Mouse (Mus musculus): ENCODE data around the gene Tmem30b. TPM values are rescaled to one million over a fixed set of nuclear protein-coding genes. Genes with fewer than 3 reads are reported as not detected.
A peak's percentile ranks its signal among the peaks of the same experiment; 100 is the strongest.
"Not testable (repeated sequence)": the region's sequence is repeated elsewhere in the genome, so short reads cannot be mapped to it uniquely, and the experiment has no call there.

The Tmem30b gene
- polyA plus RNA-seq, 1 experiment from 2014 or later = 0.21 TPM

DNA sequence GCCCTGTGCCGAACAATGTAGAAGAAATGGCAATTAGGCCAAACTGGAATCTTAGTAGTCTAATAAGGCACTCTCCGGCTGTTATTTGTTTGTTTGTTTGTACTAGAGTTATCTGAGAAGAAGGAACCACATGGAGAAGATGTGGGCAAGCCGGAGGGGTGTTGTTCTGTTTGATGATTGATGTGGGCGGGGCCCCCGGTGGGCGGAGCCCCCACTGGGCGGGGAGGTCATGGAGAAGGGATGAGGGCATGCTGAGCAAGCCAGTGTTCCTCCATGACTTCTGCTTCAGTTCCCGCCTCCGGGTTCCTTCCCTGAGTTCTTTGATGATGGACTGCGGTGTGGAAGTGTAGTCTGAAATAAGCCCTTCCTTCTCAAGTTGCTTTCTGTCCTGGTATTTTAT, 1.5 kb upstream of the Tmem30b start:
- no peaks in the 10 kb centered on the region for H3K9me3 ChIP-seq (replicated peaks)
- 43% methylated on average over 10 of the region's 10 CpGs for WGBS
- ATAC-seq = no peak

DNA sequence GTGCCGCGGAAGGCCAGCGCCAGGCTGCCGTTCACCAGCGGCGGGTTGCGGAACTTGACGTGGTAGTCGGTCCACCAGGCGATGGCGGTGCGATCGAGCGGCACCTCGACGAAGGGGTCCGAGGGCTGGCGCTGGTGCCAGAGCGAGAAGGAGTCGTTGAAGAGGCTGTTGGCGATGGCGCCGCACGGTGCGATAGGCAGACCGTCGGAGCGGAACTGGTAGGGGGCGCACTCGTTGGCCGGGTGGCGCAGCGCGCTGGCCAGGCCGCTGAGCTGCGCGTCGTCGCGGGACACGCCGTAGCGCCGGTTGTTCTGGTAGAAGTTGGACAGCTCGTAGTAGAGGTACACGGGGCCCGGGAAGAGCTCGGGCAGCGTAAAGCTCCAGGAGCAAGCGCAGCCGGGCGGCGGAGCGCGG, 513 bp downstream of the Tmem30b start:
- Histone ChIP-seq H3K4me3 (peak overlapping the region; percentile 39), H3K4me2 (peak overlapping the region; percentile 62), H3K36me3 (ENCODE audit: poor library complexity, severe bottlenecking) (no peaks in the 10 kb centered on the region), H3K27ac (no peak overlapping the region), H3K9me3 (replicated peaks) (no peaks in the 10 kb centered on the region), H3K4me1 (peaks cover 16% of the 10 kb centered on the region), H3K27me3 (peaks cover 93% of the 10 kb centered on the region), H3K9ac (peak overlapping the region; percentile 40; the same call in 1 of the 2 replicates)
- 2% methylated on average over 55 of the region's 55 CpGs for WGBS
- ATAC-seq = peak; percentile 62

More for the DNA sequence above, 1.5 kb upstream of the Tmem30b start:
- Histone ChIP-seq H3K4me1 (peaks cover 16% of the 10 kb centered on the region), H3K36me3 (ENCODE audit: poor library complexity, severe bottlenecking) (no peaks in the 10 kb centered on the region), H3K4me3 (no peak overlapping the region), H3K4me2 (no peak overlapping the region), H3K27me3 (peaks cover 84% of the 10 kb centered on the region), H3K9ac (no peak overlapping the region), H3K27ac (no peak overlapping the region)

DNA sequence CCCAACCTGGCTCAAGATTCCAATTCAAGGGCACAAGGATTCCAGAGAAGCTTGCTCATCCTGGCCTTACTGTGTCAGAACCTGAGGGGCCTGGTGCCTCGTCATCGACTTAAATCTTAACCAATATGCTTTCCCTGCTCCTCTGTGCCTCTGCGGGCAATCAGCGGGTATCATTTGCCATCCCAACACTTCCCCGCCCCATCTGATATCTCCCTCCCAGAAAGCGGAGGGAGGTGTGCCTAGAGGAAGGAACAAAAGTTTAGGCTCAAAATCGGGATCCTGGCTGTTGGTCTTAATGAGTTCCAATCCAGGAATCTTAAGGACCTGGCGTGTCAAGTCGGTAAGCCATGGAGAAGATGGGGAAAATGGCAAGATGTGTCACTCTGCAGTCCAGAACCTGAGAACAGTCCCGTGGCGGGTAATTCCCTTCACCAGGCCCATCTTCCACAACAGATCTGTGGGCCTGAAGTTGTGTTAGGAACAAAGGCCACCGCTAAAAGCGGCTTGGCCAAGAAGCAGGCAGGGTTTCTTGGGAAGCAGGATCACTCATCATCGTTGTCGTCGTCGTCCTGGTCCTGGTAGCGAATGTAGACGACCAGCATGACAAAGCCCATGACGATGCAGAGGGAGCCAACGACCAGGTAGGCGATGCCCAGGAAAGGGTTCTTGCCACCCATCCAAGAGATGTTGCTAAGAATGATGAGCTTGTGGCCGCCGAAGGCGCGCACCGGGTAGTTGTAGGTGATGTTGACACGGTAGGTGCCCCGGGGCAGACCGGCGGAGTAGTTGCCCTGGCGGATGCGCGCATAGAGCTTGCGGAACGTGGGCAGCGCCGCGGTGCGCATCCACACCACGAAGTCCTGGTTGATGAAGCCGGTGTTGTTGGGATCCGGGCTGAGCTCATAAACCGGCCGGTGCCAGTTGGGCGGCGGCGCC, 1.2 kb downstream of the Tmem30b start:
- H3K4me3 ChIP-seq = peak overlapping the region; percentile 39
- H3K9me3 ChIP-seq (replicated peaks) = no peaks in the 10 kb centered on the region
- no peak overlapping the region for H3K27ac ChIP-seq
- peak overlapping the region; percentile 62 for H3K4me2 ChIP-seq
- H3K36me3 ChIP-seq (ENCODE audit: poor library complexity, severe bottlenecking) = no peaks in the 10 kb centered on the region
- H3K9ac ChIP-seq = 0 out of 2 replicates have a peak overlapping the region, but pooled peaks have one; percentile 40
- H3K27me3 ChIP-seq = peaks cover 92% of the 10 kb centered on the region
- WGBS = 14% methylated on average over 48 of the region's 48 CpGs
- peak; percentile 41 for ATAC-seq
- peaks cover 16% of the 10 kb centered on the region for H3K4me1 ChIP-seq

DNA sequence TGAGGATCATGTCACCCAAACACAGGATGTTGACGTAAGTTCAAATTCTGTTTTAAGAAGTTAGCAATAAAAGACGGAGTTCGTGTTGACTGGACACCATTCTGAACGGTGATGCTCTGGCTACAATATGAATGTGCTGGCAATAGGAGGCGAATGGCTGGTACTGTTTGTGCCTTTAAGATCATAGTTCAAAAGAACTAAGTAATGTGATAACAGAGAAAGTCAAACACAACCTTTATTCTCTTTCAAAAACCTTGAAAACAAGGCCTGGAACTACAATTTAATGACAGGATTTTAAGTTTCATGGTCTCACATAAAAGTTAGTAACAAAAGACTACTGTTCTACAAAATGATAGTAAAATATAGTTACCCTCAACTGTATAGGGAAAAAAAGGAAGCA, 3.0 kb downstream of the Tmem30b start:
- Histone ChIP-seq H3K27me3 (peaks cover 78% of the 10 kb centered on the region), H3K27ac (no peak overlapping the region), H3K4me1 (peaks cover 16% of the 10 kb centered on the region), H3K9ac (no peak overlapping the region), H3K9me3 (replicated peaks) (no peaks in the 10 kb centered on the region), H3K4me3 (no peak overlapping the region), H3K36me3 (ENCODE audit: poor library complexity, severe bottlenecking) (no peaks in the 10 kb centered on the region), H3K4me2 (no peak overlapping the region)
- WGBS = 89% methylated on average over 5 of the region's 5 CpGs
- no peak for ATAC-seq

DNA sequence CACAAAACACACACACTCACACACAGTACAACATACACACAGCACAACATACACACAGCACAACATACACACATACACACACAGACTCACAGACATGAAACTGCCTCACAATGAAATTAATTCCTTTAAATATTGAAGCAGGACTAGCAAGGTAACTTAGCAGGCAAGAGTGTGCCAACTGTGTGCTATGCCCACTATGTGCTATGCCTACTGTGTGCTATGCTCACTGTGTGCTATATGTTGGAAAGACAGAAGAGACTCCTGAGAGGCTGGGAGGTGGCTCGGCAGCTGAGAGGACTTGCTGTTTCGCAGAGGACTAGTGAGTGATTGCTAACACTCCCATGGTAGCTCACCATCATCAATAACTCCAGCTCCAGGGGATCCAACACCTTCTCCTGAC, 5.8 kb downstream of the Tmem30b start:
- ATAC-seq = no peak
- Histone ChIP-seq H3K4me3 (no peak overlapping the region), H3K9ac (no peak overlapping the region), H3K4me2 (no peak overlapping the region), H3K4me1 (peaks cover 5% of the 10 kb centered on the region), H3K9me3 (replicated peaks) (no peaks in the 10 kb centered on the region), H3K27me3 (peaks cover 50% of the 10 kb centered on the region), H3K27ac (no peak overlapping the region), H3K36me3 (ENCODE audit: poor library complexity, severe bottlenecking) (no peaks in the 10 kb centered on the region)
- WGBS = 85% methylated on average over 2 of the region's 2 CpGs

DNA sequence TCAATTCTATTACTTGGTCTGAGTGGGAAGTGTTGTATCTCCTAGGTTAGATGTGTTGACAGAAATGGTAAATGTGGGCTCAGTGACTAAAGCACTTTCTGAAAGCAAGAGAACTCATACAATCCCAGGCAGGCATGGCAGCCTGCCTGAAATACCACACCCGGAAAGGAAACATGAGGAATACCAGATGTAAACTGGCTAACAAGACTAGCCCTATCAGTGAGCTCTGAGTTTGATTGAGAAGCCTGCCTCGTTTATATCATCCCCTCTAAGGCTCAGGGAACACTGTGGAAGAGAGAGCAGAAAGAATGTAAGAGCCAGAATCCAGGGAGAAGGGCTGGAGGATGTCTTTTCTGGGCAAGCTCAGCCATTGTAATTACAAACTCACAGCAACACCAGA, 7.0 kb downstream of the Tmem30b start:
- 40% methylated on average over 2 of the region's 2 CpGs for WGBS
- H3K4me1 ChIP-seq = no peaks in the 10 kb centered on the region
- H3K4me2 ChIP-seq = no peak overlapping the region
- peaks cover 38% of the 10 kb centered on the region for H3K27me3 ChIP-seq
- H3K4me3 ChIP-seq = no peak overlapping the region
- H3K9ac ChIP-seq = no peak overlapping the region
- no peaks in the 10 kb centered on the region for H3K36me3 ChIP-seq (ENCODE audit: poor library complexity, severe bottlenecking)
- H3K9me3 ChIP-seq (replicated peaks) = no peaks in the 10 kb centered on the region
- ATAC-seq = no peak
- H3K27ac ChIP-seq = no peak overlapping the region

DNA sequence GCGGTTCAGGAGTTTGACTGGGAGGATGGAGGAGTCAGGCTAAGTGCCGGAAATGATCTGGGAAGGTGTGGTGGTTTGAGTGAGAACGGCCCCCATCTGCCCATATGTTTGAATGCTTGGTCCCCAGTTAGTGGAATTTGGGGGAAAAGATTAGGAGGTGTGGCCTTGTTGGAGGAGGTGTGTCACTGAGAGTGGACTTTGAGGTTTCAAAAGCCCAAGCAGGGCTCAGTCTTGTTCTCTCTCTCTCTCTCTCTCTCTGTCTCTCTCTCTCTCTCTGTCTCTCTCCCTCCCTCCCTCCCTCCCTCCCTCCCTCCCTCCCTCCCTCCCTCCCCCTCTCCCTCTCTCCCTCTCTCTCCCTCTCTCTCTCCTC, 8.1 kb downstream of the Tmem30b start:
- peaks cover 29% of the 10 kb centered on the region for H3K27me3 ChIP-seq
- not testable (repeated sequence) for H3K4me1 ChIP-seq; H3K9me3 ChIP-seq (replicated peaks); H3K27ac ChIP-seq; H3K9ac ChIP-seq; ATAC-seq; H3K4me3 ChIP-seq; H3K36me3 ChIP-seq (ENCODE audit: poor library complexity, severe bottlenecking)
- peak overlapping the region; percentile 10; the same call in 1 of the 2 replicates for H3K4me2 ChIP-seq
- 56% methylated on average over 3 of the region's 3 CpGs for WGBS

DNA sequence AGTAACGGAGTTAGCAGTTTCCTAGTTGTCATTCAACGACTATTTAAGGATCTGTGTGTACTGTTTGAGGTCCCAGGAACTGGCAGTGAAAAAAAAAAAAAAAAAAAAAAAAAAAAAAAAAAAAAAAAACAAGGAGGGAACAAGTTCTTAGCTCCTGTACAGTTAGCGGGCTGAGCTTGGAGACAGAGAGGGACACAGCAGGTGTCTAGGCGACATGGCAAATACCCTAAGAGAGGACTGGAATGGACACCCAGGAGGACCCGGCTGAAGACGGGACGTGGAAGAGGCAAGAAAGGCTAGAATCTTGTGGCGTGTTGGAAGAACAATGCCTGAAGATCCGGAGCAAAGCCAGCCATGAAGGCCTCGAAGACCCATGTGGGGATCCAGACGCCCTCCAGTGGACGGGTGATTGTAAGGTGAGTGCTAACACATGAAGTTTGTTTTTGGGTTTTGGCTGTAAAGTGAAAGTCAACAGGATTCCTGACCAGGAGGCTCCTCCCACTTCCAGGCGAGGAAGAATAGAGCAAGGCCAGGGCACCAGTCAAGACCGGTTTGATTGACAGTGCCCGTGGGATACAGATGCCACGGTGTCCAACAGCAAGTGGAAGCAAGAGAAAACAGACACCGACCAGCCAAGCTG, 8.6 kb downstream of the Tmem30b start:
- Histone ChIP-seq H3K9me3 (replicated peaks) (no peaks in the 10 kb centered on the region), H3K27me3 (peaks cover 24% of the 10 kb centered on the region), H3K4me2 (peak overlapping the region; percentile 10; the same call in 1 of the 2 replicates), H3K27ac (no peak overlapping the region), H3K4me1 (no peaks in the 10 kb centered on the region), H3K9ac (no peak overlapping the region), H3K4me3 (no peak overlapping the region), H3K36me3 (ENCODE audit: poor library complexity, severe bottlenecking) (no peaks in the 10 kb centered on the region)
- no peak for ATAC-seq
- WGBS = 28% methylated on average over 17 of the region's 17 CpGs

DNA sequence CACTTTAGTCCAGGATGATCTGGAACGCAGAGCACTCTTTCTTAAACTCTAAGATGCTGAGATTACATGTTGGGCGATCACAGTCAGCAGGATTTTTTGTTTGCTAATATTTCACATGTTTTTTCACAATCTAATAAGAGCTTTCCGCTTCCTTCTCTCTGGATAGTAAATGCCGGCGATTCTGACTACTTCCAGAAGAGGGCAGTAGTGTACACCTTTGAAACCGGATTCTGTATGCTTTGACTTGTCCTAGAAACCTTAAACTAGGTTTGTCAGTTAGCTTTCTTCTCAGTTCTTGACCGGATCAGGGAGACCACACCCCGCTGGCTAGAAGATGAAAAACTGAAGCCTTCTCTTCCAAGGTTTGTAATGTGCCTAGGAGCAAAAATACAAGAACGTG, 11.6 kb downstream of the Tmem30b start:
- no peak overlapping the region for H3K4me3 ChIP-seq
- no peak for ATAC-seq
- H3K27me3 ChIP-seq = 0 out of 2 replicates have a peak, but pooled peaks cover 4% of the 10 kb centered on the region
- no peaks in the 10 kb centered on the region for H3K36me3 ChIP-seq (ENCODE audit: poor library complexity, severe bottlenecking)
- no peak overlapping the region for H3K9ac ChIP-seq
- H3K4me2 ChIP-seq = no peak overlapping the region
- H3K9me3 ChIP-seq (replicated peaks) = no peaks in the 10 kb centered on the region
- H3K27ac ChIP-seq = no peak overlapping the region
- 13% methylated on average over 9 of the region's 9 CpGs for WGBS
- no peaks in the 10 kb centered on the region for H3K4me1 ChIP-seq

DNA sequence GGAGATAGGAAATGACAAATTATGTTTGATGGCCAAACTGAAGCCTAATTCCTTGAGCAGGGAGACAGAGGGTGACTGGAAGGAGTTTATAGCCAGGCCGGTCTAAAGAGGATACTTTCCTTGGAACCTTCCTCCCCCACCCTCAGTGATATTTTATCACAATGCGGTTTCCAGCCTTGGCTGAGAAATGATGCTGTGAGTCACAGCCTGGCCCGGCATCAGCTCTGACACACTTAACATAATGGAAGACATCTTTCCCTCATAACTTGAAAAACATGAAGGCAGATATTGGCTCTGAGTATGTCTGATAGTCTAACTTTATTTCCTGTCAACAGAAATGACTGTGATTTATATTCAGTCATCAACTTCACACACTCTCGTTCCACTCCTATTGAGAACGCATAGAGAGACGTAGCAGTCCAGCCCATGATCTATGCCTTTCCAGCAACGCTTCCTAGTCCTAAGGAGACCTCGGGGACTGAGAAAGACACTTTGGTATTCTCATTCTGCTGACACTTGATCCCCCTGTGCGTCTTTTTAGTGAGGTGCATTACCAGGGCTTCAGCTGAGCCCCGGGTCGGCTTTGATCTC, 14.2 kb downstream of the Tmem30b start:
- H3K9me3 ChIP-seq (replicated peaks) = no peaks in the 10 kb centered on the region
- ATAC-seq = no peak
- no peaks in the 10 kb centered on the region for H3K4me1 ChIP-seq
- no peak overlapping the region for H3K4me3 ChIP-seq
- H3K9ac ChIP-seq = no peak overlapping the region
- no peaks in the 10 kb centered on the region for H3K36me3 ChIP-seq (ENCODE audit: poor library complexity, severe bottlenecking)
- H3K4me2 ChIP-seq = no peak overlapping the region
- H3K27me3 ChIP-seq = no peaks in the 10 kb centered on the region
- no peak overlapping the region for H3K27ac ChIP-seq
- whole genome bisulfite sequencing = 89% methylated on average over 11 of the region's 11 CpGs

DNA sequence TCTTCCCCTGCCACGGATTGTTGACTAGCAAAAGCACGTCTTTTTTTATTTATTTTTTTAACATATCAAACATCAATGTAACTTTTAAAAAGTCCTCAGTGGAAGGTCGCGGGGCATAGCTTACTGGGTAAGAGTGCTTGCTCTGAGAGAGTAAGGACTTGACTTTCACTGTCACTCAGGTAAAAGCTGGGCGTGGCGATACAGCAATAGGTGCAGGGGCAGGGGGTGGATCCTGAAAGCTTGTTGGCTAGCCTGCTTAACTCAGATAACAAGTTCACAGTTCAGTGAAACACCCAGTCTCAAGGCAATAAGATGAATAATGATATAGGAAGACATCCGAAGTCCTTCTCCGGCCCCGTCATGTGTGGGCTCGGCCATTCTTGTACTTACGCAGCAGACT, 16.6 kb downstream of the Tmem30b start:
- Histone ChIP-seq H3K4me3 (no peak overlapping the region), H3K36me3 (ENCODE audit: poor library complexity, severe bottlenecking) (no peaks in the 10 kb centered on the region), H3K4me2 (no peak overlapping the region), H3K27ac (no peak overlapping the region), H3K9me3 (replicated peaks) (no peaks in the 10 kb centered on the region), H3K4me1 (0 out of 2 replicates have a peak, but pooled peaks cover 5% of the 10 kb centered on the region), H3K9ac (no peak overlapping the region), H3K27me3 (no peaks in the 10 kb centered on the region)
- 93% methylated on average over 11 of the region's 11 CpGs for WGBS
- no peak for ATAC-seq

DNA sequence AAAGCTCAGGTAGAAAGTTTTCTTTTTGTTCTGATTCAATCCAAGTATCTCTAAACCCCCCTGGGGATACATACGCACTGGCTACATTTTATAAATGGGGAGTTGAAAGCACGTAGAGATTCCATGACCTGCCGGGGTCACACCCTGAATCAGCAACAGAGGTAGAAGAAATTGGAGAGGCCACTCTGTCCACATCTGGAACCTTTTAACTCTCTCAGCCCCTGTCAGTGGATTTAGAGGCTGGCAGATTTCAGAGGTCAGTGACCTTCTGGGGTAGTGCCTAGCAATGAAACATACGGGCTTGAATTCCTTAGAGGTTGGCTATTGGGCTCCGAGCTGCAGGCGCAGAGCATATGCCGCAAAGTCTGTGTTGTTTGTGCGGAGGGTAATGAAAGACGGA, 17.1 kb downstream of the Tmem30b start:
- H3K9me3 ChIP-seq (replicated peaks) = no peaks in the 10 kb centered on the region
- 57% methylated on average over 9 of the region's 9 CpGs for WGBS
- no peak overlapping the region for H3K27ac ChIP-seq
- ATAC-seq = no peak
- no peak overlapping the region for H3K4me3 ChIP-seq
- H3K27me3 ChIP-seq = no peaks in the 10 kb centered on the region
- H3K4me2 ChIP-seq = no peak overlapping the region
- H3K36me3 ChIP-seq (ENCODE audit: poor library complexity, severe bottlenecking) = no peaks in the 10 kb centered on the region
- H3K4me1 ChIP-seq = 0 out of 2 replicates have a peak, but pooled peaks cover 5% of the 10 kb centered on the region
- no peak overlapping the region for H3K9ac ChIP-seq

All from forebrain, embryonic 13.5 days (tissue).